Mouse (Mus musculus) heart, adult 9 months (tissue): ENCODE results near the gene Topbp1.
"Not testable (repeated sequence)": the region's sequence is repeated elsewhere in the genome, so short reads cannot be mapped to it uniquely, and the experiment has no call there.

Experiments
- DNase-seq, 2 experiments: peaks; one replicate each; pipeline ENCODE4 v3.0.0; 2022; ENCODE audit warnings: low spot score in 2 of 2

Gene Topbp1

GRCm38 (mm10) chr9:103353500-103354260 is 48.7 kb downstream of the Topbp1 start:
- DNase-seq: not testable (repeated sequence)

DNA sequence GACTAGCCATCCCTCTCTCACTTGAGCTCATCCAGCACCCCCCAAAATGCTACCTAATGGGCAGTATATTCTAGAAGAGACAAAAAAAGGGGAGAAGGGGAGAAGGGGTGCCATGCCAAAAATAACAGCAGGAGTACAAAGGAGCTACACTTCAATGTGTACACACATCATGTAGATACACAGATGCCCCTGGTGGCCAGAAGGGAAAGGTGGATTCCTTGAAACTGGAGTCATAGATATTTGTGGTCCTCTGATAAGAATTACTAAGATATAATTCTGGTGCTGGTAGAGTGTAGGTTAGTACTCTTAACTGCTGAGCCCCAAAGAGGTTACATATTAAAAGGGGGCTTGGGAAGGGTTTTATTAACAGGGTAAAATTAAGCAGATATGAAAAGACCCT is 52.9 kb downstream of the Topbp1 start:
- DNase-seq: no peak

GRCm38 (mm10) chr9:103358545-103358944 is 53.5 kb downstream of the Topbp1 start:
- no peak for DNase-seq

- no peak for DNase-seq
These were observed 55.6 kb downstream of the Topbp1 start for GRCm38 (mm10) chr9:103360642-103361041.

GRCm38 (mm10) chr9:103363088-103363487 is 58.1 kb downstream of the Topbp1 start:
- no peak for DNase-seq

- DNase-seq: no peak
These were observed 58.9 kb downstream of the Topbp1 start for GRCm38 (mm10) chr9:103363730-103364417.

DNA sequence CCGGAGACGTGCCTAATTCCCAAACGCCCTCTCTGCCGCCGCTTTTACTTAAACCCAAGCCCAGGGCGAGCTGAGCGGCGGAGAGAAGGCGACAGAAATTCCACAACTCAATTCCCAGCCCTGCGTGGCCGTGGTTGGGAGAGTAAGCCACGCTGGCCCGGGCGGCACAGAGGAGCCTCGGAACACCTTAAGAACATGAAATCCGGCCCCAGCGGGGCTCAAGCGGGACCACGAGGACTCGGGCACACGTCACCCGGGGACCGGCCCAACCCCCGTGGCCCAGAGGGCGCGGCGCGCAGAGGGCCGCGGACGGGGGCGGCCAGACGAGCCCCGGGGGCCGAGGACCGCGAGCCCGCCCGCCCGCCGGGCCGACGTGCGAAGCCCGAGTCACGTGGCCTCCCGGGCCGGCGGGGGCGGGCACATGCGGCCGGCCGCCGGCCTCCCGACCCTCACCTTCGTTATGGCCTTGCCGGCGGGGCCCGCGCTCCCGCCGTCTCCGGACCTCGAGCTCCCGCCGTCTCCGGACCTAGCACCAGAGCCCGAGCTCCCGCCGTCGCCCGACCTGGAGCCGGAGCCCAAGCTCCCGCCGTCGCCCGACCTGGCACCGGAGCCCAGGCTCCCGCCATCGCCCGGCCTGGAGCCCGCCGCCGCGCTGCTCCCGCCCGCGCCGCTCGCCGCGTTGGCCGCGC is 59.7 kb downstream of the Topbp1 start:
- DNase-seq: peak; percentile 61 to 74

- DNase-seq: peak; percentile 100
These were observed 60.6 kb downstream of the Topbp1 start, which contains the start of gene Cdv3 for GRCm38 (mm10) chr9:103365290-103366247. Cdv3 (minus strand) TSS chr9:103365840.

GRCm38 (mm10) chr9:103366356-103366755 is 61.3 kb downstream of the Topbp1 start:
- no peak for DNase-seq

DNA sequence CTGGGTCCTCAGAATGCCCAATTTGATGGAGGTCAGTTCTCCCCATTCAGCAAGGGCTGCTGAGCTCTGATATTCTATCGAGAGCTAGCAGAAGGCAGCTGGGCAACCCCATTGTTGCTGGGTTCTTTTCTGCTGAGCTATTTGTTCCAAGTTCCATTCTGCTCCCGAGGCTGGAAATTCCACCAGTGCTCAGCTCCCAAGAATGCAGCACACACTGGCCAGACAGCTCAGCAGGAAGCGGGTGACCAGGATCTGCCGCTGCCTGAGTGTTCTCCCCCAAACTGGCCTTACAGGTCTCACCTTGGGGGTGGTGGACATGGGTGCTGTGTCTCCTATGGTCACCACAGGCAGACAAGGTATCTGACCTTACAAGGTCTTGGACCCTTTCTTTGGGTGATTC is 64.9 kb downstream of the Topbp1 start:
- DNase-seq: no peak

DNA sequence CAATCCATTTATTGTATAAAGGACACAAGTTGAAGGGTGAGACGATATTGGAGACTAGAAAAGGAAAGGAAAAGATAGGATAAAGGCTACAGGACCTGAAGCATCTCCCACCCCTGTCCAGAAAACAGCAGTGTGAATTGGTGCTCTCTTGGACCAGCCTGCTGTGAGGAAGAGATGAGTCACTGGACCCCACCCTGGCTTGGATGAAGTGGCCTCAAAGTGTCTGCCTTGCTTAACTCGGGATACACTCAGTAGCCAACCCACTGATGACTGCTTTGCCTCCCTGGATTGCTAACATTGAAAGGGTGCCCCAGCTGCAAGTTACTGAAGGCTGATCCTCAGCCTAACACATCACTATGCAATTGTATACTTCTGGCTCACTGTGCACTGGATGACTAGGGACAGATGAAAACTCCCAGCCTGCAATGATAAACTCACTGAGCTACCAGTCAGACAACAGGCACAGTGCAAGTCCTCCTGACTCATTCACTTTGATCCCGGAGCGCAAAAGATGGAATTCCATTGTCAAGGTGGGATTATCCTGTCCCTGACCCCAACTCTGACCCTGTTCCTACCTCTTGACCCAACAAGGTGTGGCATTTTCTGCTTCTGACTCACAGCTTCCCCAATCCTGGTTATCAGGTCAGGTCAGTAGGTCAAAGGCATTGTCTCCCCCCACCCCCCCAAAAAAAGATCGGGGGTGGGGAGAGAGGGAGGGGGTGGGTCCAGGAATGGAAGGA is 67.4 kb downstream of the Topbp1 start:
- DNase-seq: no peak

DNA sequence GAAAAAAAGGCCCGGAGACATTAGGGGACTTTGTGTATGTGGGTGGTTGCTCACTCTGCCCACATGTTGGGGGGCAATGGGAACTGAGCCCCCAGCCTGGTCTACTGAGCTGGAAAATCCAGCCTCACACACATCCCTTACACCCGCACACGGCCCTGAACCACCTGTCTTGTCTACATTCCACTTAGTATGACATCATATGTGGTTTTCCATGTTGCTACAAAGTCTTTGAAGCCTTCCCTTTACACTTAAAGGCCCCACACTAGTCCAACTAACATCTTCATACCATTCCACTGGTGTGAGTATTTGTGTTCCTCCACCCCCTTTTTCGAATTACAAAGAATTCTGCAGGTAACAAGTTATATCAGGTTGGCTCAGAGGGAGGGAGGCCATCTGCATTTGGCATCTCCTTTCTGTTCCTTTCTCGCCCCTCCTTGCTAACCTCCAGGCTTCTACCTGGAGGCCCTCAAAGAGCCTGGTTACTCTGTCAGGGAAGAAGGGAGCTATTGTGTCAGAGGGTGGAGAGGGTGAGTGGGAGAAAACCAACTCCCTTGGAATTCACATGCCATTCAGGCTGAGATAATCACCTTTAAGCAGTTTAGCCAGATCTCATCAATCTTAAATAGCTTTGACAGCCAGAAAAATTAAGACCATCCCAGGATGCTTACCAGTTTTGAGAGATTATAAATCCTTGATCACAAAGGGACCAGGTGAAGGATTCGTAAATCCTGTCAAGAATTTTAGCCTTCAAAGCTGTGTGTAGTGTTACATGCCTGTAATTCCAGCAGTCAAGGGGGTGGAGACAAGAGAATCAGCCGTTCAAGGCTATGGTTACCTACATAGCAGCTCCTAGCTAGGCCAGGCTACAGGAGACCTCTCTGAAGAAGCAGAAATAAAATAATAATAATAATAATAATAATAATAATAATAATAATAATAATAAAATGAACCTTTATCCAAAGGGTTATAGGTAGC is 71.6 kb downstream of the Topbp1 start:
- no peak for DNase-seq

GRCm38 (mm10) chr9:103378686-103379085 is 73.7 kb downstream of the Topbp1 start:
- no peak for DNase-seq

GRCm38 (mm10) chr9:103379199-103379598 is 74.2 kb downstream of the Topbp1 start:
- DNase-seq: no peak

- DNase-seq: no peak
These were observed 75.6 kb downstream of the Topbp1 start for GRCm38 (mm10) chr9:103380566-103380965.

DNA sequence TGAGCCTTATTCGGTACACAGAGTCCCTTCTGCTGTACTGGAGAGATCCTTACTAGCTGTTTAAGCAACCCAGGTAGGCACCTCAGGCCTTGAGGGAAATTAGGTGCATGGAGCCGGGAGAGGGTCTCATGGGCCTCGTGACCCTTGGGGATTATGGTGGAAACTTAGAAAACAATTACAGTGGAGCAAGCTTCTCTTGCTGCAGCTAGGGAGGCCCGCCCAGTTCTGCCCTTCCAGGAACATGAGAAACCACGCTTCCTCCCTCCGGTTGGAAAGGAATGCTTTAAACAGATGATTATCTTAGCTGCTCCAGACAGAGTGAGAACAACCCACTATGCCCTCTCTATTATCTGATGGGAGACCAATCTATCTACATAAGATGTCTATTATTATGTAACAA is 78.0 kb downstream of the Topbp1 start:
- DNase-seq: no peak

DNA sequence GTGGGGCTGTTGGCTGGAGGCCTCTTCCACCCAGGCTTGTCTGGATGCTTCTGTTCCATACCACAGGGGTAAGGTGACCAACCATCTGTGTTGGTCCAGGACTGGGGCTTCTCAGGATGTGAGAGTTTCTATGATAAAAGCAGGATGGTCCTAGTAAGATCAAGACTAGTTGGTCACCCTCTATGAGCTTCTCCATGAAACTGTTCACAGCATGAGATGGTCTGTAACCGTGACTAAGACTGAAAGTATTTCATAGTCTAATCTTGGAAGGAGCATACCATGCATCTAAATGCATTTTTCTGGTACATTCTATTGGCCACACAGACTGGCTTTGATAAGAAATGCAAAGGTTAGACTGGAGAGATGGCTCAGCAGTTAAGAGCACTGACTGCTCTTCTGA is 78.6 kb downstream of the Topbp1 start:
- DNase-seq: no peak

DNA sequence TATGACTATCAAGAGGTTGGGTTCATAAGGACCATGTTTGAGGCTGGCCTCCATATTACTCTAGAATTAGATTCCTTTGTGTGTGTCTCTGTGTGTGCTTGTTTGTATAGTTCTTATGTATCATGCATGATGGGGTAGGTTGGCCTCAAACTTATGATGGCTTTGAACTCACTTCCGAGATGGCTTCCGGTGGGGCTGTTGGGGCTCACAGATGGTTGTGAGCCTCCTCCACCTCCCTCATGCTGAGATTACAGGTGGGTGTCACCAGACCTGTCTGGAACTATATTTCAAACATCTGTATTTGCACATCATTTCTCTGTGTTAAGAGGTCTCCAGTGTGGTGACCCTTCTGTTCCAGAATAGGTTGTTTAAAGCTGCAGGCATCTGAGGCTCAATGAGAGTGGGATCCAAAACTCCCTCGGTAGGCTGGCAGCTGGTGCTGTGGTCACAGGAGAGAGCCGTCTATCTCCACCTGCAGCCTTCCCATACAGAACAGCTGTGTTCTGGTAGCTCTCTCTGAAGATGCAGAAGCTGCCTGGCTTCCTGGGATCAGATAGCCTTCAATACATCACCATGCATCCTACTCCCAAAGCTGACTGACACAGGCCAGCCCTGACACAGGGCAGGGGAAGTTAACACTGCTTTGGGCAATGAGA is 79.3 kb downstream of the Topbp1 start:
- DNase-seq: no peak

- DNase-seq: no peak
These were observed 80.6 kb downstream of the Topbp1 start for GRCm38 (mm10) chr9:103385600-103385999.
